Mouse (Mus musculus) Patski (cell line): ENCODE data around the gene Olfr1047. TPM values are rescaled to one million over a fixed set of nuclear protein-coding genes. Genes with fewer than 3 reads are reported as not detected.
"Not testable (repeated sequence)": the region's sequence is repeated elsewhere in the genome, so short reads cannot be mapped to it uniquely, and the experiment has no call there.

Experiments
- ATAC-seq: fragments of 100-300 bp; one replicate; pipeline ENCODE4 v1.8.0; 2021
- CTCF ChIA-PET: fragments of 350-600 bp; sonication (Branson Sonifier 250); formaldehyde crosslinking; loops from one replicate; lab custom pipeline; 2022; ENCODE audit warnings: inconsistent platforms; lab: Charles Lee
- POLR2A ChIA-PET: fragments of 350-600 bp; sonication (Branson Sonifier 250); formaldehyde crosslinking; loops from one replicate; lab custom pipeline; 2022; ENCODE audit warnings: antibody characterized with exemption, inconsistent platforms; lab: Charles Lee
- DNase-seq: peaks from one replicate; pipeline ENCODE4 v3.0.0-alpha.2; 2011; ENCODE audit warnings: low read depth, low spot score
- H3K27me3 ChIP-seq: fragments of 371-371 bp; one replicate; pipeline ENCODE4 v1.5.1; 2021
- CTCF ChIP-seq: fragments of 100-300 bp; IDR thresholded peaks from one replicate; pipeline ENCODE4 v1.5.1; 2021
- in situ Hi-C: fragments of 300-500 bp; cut with MboI; formaldehyde crosslinking; loops from 3 replicates; pipeline ENCODE4 v1.11.1; 2018; ENCODE audit warnings: low pct_unique_long_range_greater_than_20kb, mixed read lengths
- polyA plus RNA-seq: library from polyadenylated mRNA; unstranded; gene quantifications from one replicate; pipeline ENCODE4 v1.2.3, GENCODE M21; 2021

Gene Olfr1047
- polyA plus RNA-seq: not detected

DNA sequence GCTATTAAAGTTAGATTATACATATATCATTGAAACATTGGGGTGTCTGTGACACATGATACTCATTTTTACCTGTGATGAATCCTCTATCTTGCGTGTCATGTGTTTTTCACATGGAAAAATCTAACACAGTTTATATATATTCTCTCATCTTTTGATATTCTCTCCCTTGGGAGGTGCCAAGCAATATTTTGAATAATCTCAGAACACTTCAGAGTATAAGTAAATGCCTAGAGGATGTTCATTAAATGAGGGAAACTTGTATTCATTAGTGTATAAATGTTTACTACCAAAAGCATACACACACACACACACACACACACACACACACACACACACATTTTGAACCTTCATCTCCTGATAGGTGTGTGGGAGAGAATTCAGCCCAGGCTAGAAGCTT, at the start of gene Olfr1047:
Olfr1047 (minus strand) TSS at position 101 of the 400 bp plus-strand sequence.
- no peaks in the 10 kb centered on the region for H3K27me3 ChIP-seq
- POLR2A ChIA-PET: no interaction called here
- TF ChIP-seq CTCF: no peak
- CTCF ChIA-PET: no interaction called here
- DNase-seq: no peak
- in situ Hi-C loops: no loop called here
- no peak for ATAC-seq

- ATAC-seq, DNase-seq, in situ Hi-C loops, POLR2A ChIA-PET, H3K27me3 ChIP-seq, CTCF ChIA-PET: not testable (repeated sequence)
These were observed 47.8 kb upstream of the Olfr1047 start, which contains the start of gene Olfr1051 for GRCm38 (mm10) chr2:86278988-86279387. Gene Olfr1051, minus strand, starts transcription at chr2:86279088.

DNA sequence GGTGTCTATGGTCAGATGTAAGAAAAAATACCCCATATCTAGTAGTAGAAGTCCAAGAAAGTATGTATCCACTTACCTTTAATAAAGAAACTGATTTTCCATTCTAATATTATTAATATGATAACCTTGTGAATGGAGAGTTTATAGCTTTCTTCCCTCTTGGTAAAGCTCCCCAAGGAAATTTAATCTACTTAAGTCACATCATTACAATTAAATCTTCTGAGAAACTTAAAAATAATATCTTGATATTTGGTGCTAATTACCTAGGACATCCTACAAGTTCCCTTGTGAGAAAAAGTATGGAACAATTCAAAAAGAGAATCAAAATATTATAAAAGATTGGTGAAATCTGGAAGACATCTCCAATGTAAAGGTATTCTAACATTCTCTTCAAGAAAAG, 27.0 kb upstream of the Olfr1047 start, which contains the start of gene Olfr1049:
Olfr1049 (minus strand) TSS at position 101 of the 400 bp plus-strand sequence.
- H3K27me3 ChIP-seq, CTCF ChIA-PET, DNase-seq, POLR2A ChIA-PET, ATAC-seq, in situ Hi-C loops: not testable (repeated sequence)

DNA sequence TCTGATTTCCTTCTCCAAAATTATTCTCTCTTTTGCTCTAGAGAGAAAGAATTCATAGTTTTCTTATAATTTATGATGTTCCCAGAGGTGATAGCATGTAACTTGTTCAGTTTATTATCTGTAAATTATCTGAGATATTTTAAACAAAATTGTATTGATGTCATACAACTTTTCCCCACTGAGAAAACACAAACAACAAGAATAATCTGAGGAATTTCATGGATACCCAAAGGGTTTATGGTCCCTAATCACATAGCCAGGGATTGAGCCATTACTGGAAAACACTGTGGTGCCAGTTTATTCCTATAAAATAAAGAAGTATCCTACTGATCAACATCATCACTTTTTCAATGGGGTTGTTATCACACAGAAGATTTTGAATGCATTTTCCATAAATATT, 9.0 kb upstream of the Olfr1047 start, which contains the start of gene Olfr1048:
Olfr1048 (minus strand) TSS at position 101 of the 400 bp plus-strand sequence.
- no peak for ATAC-seq
- H3K27me3 ChIP-seq: no peaks in the 10 kb centered on the region
- POLR2A ChIA-PET: no interaction called here
- no peak for DNase-seq
- TF ChIP-seq CTCF: no peak
- in situ Hi-C loops: no loop called here
- CTCF ChIA-PET: no interaction called here

DNA sequence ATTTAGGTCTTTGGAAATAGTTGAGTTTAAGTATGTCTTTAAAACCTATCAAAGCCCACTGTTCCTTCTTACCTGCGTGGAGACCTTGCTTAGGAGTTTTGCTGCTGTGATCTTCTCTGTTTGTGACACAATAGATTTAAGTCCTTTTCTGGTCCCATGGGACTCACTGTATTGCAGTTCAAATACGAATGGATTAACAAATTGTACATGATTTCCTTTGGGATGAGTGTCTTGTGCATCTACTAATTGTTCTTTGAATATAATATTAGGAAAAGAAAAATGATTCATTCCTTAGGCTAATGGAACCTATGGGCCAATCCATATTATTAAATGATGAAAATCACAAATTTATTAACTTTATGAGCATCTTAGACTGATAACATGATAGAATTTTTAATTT, 12.0 kb downstream of the Olfr1047 start, which contains the start of gene Olfr1046:
Olfr1046 (minus strand) TSS at position 101 of the 400 bp plus-strand sequence.
- no peak for TF ChIP-seq CTCF

GRCm38 (mm10) chr2:86202909-86203308, 28.3 kb downstream of the Olfr1047 start, which contains the start of gene Olfr1045:
Gene Olfr1045, minus strand, starts transcription at chr2:86203009.
- ATAC-seq (no peak), DNase-seq (no peak)
- ChIA-PET POLR2A (no interaction called here), CTCF (no interaction called here)
- no peak for TF ChIP-seq CTCF
- no peaks in the 10 kb centered on the region for H3K27me3 ChIP-seq
- in situ Hi-C loops: no loop called here

More for the DNA sequence above, 12.0 kb downstream of the Olfr1047 start, which contains the start of gene Olfr1046:
- ATAC-seq (no peak), DNase-seq (no peak)
- H3K27me3 ChIP-seq: no peaks in the 10 kb centered on the region
- in situ Hi-C loops: no loop called here
- CTCF ChIA-PET: no interaction called here
- POLR2A ChIA-PET: no interaction called here

DNA sequence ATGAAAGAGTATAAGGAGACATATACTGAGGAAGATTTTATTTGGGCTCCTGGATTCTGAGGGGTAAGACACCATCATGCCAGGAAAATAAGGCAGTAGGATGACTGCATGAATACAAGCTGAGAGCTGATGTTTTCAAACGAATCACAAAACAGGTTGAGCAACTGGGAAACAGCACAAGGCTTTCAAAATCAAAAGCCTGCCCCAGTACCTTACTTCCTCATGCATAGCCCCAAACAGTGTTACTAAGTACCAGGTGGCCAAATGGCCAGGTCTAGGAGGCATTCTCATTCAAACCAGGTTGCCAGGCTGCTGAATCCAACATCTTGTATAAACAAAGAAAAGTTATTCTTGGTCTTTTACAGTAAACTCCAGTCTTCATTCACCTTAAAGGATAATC, 35.3 kb downstream of the Olfr1047 start:
- ChIA-PET CTCF (no interaction called here), POLR2A (no interaction called here)
- no peak for ATAC-seq
- in situ Hi-C loops: no loop called here
- no peaks in the 10 kb centered on the region for H3K27me3 ChIP-seq
- no peak for DNase-seq
- no peak for TF ChIP-seq CTCF

- DNase-seq (no peak), ATAC-seq (no peak)
- TF ChIP-seq CTCF: no peak
- POLR2A ChIA-PET: no interaction called here
- no peaks in the 10 kb centered on the region for H3K27me3 ChIP-seq
- CTCF ChIA-PET: no interaction called here
- in situ Hi-C loops: no loop called here
These were observed 45.6 kb downstream of the Olfr1047 start, which contains the start of gene Olfr52 for GRCm38 (mm10) chr2:86185583-86185982. Gene Olfr52, minus strand, starts transcription at chr2:86185683.

DNA sequence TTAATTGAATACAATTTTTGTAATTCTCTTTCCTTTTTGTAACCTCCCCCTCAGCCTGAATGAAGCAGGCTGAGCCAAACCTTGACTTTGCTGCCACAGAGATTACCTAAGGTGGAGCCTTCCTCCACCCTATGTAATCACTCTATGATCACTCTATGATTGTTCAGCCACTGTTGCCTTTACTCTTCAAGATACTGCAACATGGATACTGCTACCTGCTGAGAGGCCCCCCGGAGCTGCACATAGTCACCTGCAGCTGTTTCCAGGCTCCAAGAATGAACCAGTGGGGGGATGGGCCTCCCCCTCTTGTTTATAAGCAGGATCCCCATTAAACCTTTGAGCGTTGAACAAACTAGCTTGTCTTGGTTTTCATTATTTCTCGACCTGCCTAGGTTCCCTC, 51.3 kb downstream of the Olfr1047 start:
- no peak for ATAC-seq
- ChIA-PET CTCF (no interaction called here), POLR2A (no interaction called here)
- in situ Hi-C loops: no loop called here
- DNase-seq: no peak
- no peaks in the 10 kb centered on the region for H3K27me3 ChIP-seq
- no peak for TF ChIP-seq CTCF

DNA sequence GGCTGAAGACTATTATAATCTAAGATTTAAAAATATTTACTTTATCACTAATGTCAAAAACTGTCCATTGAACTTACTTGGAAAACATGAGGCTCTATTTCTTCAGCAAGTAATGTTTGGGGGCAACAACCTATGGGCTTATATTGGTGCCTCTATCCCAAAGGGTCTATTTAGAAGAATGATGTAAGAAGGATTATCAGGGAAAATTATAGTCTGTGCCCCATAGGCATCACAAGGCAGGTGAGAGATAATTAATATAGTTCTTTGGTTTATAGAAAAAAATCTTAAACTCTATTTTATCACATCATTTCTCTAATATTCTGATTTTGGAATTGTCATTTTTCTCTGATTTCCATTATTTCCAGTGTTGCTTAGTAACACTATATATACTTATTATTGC, 53.5 kb downstream of the Olfr1047 start, which contains the start of gene Olfr1044:
Olfr1044 (minus strand) TSS at position 101 of the 400 bp plus-strand sequence.
- ATAC-seq: no peak
- ChIA-PET CTCF (no interaction called here), POLR2A (no interaction called here)
- in situ Hi-C loops: no loop called here
- DNase-seq: no peak
- TF ChIP-seq CTCF: no peak
- H3K27me3 ChIP-seq: no peaks in the 10 kb centered on the region

Other genes starting within 250 kb of the Olfr1047 start
- not detected for gene Olfr1031, start 241.1 kb downstream of the Olfr1047 start, polyA plus RNA-seq
- gene Olfr1032, start 225.9 kb downstream of the Olfr1047 start, polyA plus RNA-seq: not detected
- gene Olfr1033, start 210.8 kb downstream of the Olfr1047 start, polyA plus RNA-seq: not detected
- gene Olfr1034, start 185.5 kb downstream of the Olfr1047 start, polyA plus RNA-seq: not detected
- not detected for gene Olfr1036, start 157.4 kb downstream of the Olfr1047 start, polyA plus RNA-seq
- not detected for gene Olfr1037, start 144.0 kb downstream of the Olfr1047 start, polyA plus RNA-seq
- gene Olfr1039, start 95.5 kb downstream of the Olfr1047 start, polyA plus RNA-seq: not detected
- gene Olfr1040, start 84.7 kb downstream of the Olfr1047 start, polyA plus RNA-seq: not detected
- gene Olfr1042, start 69.6 kb downstream of the Olfr1047 start, polyA plus RNA-seq: not detected
- not detected for gene Olfr1043, start 63.9 kb downstream of the Olfr1047 start, polyA plus RNA-seq
- gene Olfr1044, start 53.6 kb downstream of the Olfr1047 start, polyA plus RNA-seq: not detected
- gene Olfr52, start 45.7 kb downstream of the Olfr1047 start, polyA plus RNA-seq: not detected
- not detected for gene Olfr1045, start 28.4 kb downstream of the Olfr1047 start, polyA plus RNA-seq
- not detected for gene Olfr1046, start 12.1 kb downstream of the Olfr1047 start, polyA plus RNA-seq
- not detected for gene Olfr1048, start 8.9 kb upstream of the Olfr1047 start, polyA plus RNA-seq
- gene Olfr1049, start 26.9 kb upstream of the Olfr1047 start, polyA plus RNA-seq: not detected
- gene Olfr1051, start 47.7 kb upstream of the Olfr1047 start, polyA plus RNA-seq: not detected
- not detected for gene Olfr1052, start 61.1 kb upstream of the Olfr1047 start, polyA plus RNA-seq
- not detected for gene Olfr1053, start 83.9 kb upstream of the Olfr1047 start, polyA plus RNA-seq
- gene Olfr1054, start 104.0 kb upstream of the Olfr1047 start, polyA plus RNA-seq: not detected
- not detected for gene Olfr1055, start 118.9 kb upstream of the Olfr1047 start, polyA plus RNA-seq
- not detected for gene Olfr1056, start 131.1 kb upstream of the Olfr1047 start, polyA plus RNA-seq
- gene Olfr1057, start 147.0 kb upstream of the Olfr1047 start, polyA plus RNA-seq: not detected
- gene Olfr1058, start 157.2 kb upstream of the Olfr1047 start, polyA plus RNA-seq: not detected
- gene Olfr1061, start 182.6 kb upstream of the Olfr1047 start, polyA plus RNA-seq: not detected
- gene Olfr1062, start 195.3 kb upstream of the Olfr1047 start, polyA plus RNA-seq: not detected
- gene Olfr1065, start 219.2 kb upstream of the Olfr1047 start, polyA plus RNA-seq: not detected
- gene Olfr1066, start 224.9 kb upstream of the Olfr1047 start, polyA plus RNA-seq: not detected